Mouse (Mus musculus) limb, embryonic 14.5 days (tissue): ENCODE data around the gene Mrpl43. TPM values are rescaled to one million over a fixed set of nuclear protein-coding genes. Genes with fewer than 3 reads are reported as not detected.

ENCODE experiments used
- ATAC-seq: fragments of 200-750 bp; cut with Nextera tagmentation; 2 replicates; pipeline ENCODE4 v1.8.0; 2017; ENCODE audit warnings: low read depth, moderate number of reproducible peaks, moderate TSS enrichment; ENCODE audit not compliant: low FRiP score
- DNase-seq: peaks from one replicate; pipeline ENCODE4 v3.0.0-alpha.2; 2015; ENCODE audit warnings: low spot score
- H3K27ac ChIP-seq: fragments of 300-500 bp; sonication (generic); replicated peaks from 2 replicates; pipeline ENCODE4 v1.5.1; 2014; ENCODE audit warnings: low read depth, mild to moderate bottlenecking, low read length, moderate library complexity, mixed read lengths
- H3K27me3 ChIP-seq: fragments of 300-500 bp; sonication (generic); 2 replicates; pipeline ENCODE4 v1.6.1; 2014; ENCODE audit warnings: low read length, mixed read lengths; ENCODE audit not compliant: control insufficient read depth, insufficient read depth
- H3K36me3 ChIP-seq: fragments of 300-500 bp; sonication (generic); 2 replicates; pipeline ENCODE4 v1.6.1; 2014; ENCODE audit warnings: mild to moderate bottlenecking, low read length, moderate library complexity, mixed read lengths; ENCODE audit not compliant: control insufficient read depth, insufficient read depth
- H3K4me1 ChIP-seq: fragments of 300-500 bp; sonication (generic); 2 replicates; pipeline ENCODE4 v1.6.1; 2014; ENCODE audit warnings: antibody characterized with exemption, low read length, mixed read lengths; ENCODE audit not compliant: control insufficient read depth, insufficient read depth
- H3K4me2 ChIP-seq: fragments of 300-500 bp; sonication (generic); replicated peaks from 2 replicates; pipeline ENCODE4 v1.6.1; 2014; ENCODE audit warnings: low read depth, mild to moderate bottlenecking, low read length, moderate library complexity; ENCODE audit not compliant: severe bottlenecking
- H3K4me3 ChIP-seq: fragments of 300-500 bp; sonication (generic); replicated peaks from 2 replicates; pipeline ENCODE4 v1.5.1; 2014; ENCODE audit warnings: low read length
- H3K9ac ChIP-seq: fragments of 300-500 bp; sonication (generic); 2 replicates; pipeline ENCODE4 v1.6.1; 2014; ENCODE audit warnings: mild to moderate bottlenecking, low read depth, low read length, moderate library complexity; ENCODE audit not compliant: severe bottlenecking
- H3K9me3 ChIP-seq: fragments of 300-500 bp; sonication (generic); 2 replicates; pipeline ENCODE4 v1.6.1; 2016; ENCODE audit warnings: low read length; ENCODE audit not compliant: control insufficient read depth
- POLR2A ChIP-seq: fragments of 200-500 bp; IDR thresholded peaks from 2 replicates; pipeline ENCODE4 v1.8.0; 2012; ENCODE audit warnings: inconsistent platforms, mild to moderate bottlenecking, moderate library complexity, borderline replicate concordance; ENCODE audit not compliant: insufficient read depth, insufficient read length; ENCODE audit errors: extremely low read depth
- WGBS: fragments of 180-500 bp; shearing (Covaris S2); extraction: QIAGEN DNeasy Blood & Tissue Kit; methylation state at CpG from one replicate; pipeline ENCODE4 v1.1.7; 2014; 5-methylcytosine and 5-hydroxymethylcytosine counted together
- polyA plus RNA-seq, 2 experiments: library from polyadenylated mRNA; depleted of rRNA in 1 of 2; stranded (reverse) in 1 of 2; unstranded in 1 of 2; fragments of >200 nt; fragmentation: Nextera tagmentation in 1 of 2; extraction: Ambion mirVana in 1 of 2; gene quantifications; 2 replicates each; pipeline versions ENCODE4 v1.2.1 to v1.2.3; 2012 to 2014

The Mrpl43 gene
- polyA plus RNA-seq, 2 experiments, result 55.0 to 67.6 TPM

GRCm38 (mm10) chr19:44984420-44984819, 21.8 kb downstream of the Mrpl43 start:
- Histone ChIP-seq H3K27me3 (no peaks in the 10 kb centered on the region), H3K27ac (no peak overlapping the region), H3K36me3 (peaks cover 39% of the 10 kb centered on the region), H3K9me3 (no peaks in the 10 kb centered on the region), H3K4me3 (no peak overlapping the region), H3K9ac (no peak overlapping the region), H3K4me2 (no peak overlapping the region), H3K4me1 (peaks cover 5% of the 10 kb centered on the region; the same call in 1 of the 2 replicates)
- no peak for TF ChIP-seq POLR2A
- no peak for DNase-seq
- no peak for ATAC-seq
- 96% methylated on average over 4 of the region's 4 CpGs for WGBS

- Histone ChIP-seq H3K9ac (no peak overlapping the region), H3K9me3 (no peaks in the 10 kb centered on the region), H3K4me1 (peaks cover 2% of the 10 kb centered on the region; the same call in 1 of the 2 replicates), H3K27me3 (no peaks in the 10 kb centered on the region), H3K4me3 (no peak overlapping the region), H3K27ac (no peak overlapping the region), H3K36me3 (peaks cover 48% of the 10 kb centered on the region), H3K4me2 (no peak overlapping the region)
- WGBS, result 86% methylated on average over 6 of the region's 6 CpGs
- ATAC-seq (no peak), DNase-seq (no peak)
- no peak for TF ChIP-seq POLR2A
These were observed 22.9 kb downstream of the Mrpl43 start for GRCm38 (mm10) chr19:44983366-44983765.

- H3K36me3 ChIP-seq, result peaks cover 56% of the 10 kb centered on the region
- ATAC-seq, result no peak
- WGBS, result 80% methylated on average over 7 of the region's 7 CpGs
These were observed 23.6 kb downstream of the Mrpl43 start for GRCm38 (mm10) chr19:44982477-44983115.

GRCm38 (mm10) chr19:44980787-44981186, 25.5 kb downstream of the Mrpl43 start:
- peaks cover 74% of the 10 kb centered on the region for H3K36me3 ChIP-seq

More at GRCm38 (mm10) chr19:44982477-44983115, 23.6 kb downstream of the Mrpl43 start:
- no peak for TF ChIP-seq POLR2A
- H3K4me1 ChIP-seq, result no peaks in the 10 kb centered on the region
- no peak overlapping the region for H3K4me2 ChIP-seq
- no peaks in the 10 kb centered on the region for H3K9me3 ChIP-seq
- H3K9ac ChIP-seq, result no peak overlapping the region
- no peak overlapping the region for H3K4me3 ChIP-seq
- no peak overlapping the region for H3K27ac ChIP-seq
- DNase-seq, result no peak
- no peaks in the 10 kb centered on the region for H3K27me3 ChIP-seq

GRCm38 (mm10) chr19:44977148-44977547, 29.1 kb downstream of the Mrpl43 start:
- ATAC-seq (no peak), DNase-seq (no peak)
- Histone ChIP-seq H3K9ac (no peak overlapping the region), H3K36me3 (peaks cover 97% of the 10 kb centered on the region), H3K4me3 (no peak overlapping the region), H3K27me3 (no peaks in the 10 kb centered on the region), H3K4me1 (no peaks in the 10 kb centered on the region), H3K27ac (no peak overlapping the region), H3K9me3 (no peaks in the 10 kb centered on the region), H3K4me2 (no peak overlapping the region)
- WGBS, result 92% methylated on average over 6 of the region's 6 CpGs
- no peak for TF ChIP-seq POLR2A

More at GRCm38 (mm10) chr19:44980787-44981186, 25.5 kb downstream of the Mrpl43 start:
- DNase-seq (no peak), ATAC-seq (no peak)
- Histone ChIP-seq H3K4me2 (no peak overlapping the region), H3K9ac (no peak overlapping the region), H3K27me3 (no peaks in the 10 kb centered on the region), H3K4me3 (no peak overlapping the region), H3K9me3 (no peaks in the 10 kb centered on the region), H3K4me1 (no peaks in the 10 kb centered on the region), H3K27ac (no peak overlapping the region)
- WGBS, result 94% methylated on average over 2 of the region's 2 CpGs
- TF ChIP-seq POLR2A, result no peak
